Mouse (Mus musculus) lung, postnatal 0 days (tissue): ENCODE measurements around the gene Cbfb. TPM values are rescaled to one million over a fixed set of nuclear protein-coding genes. Genes with fewer than 3 reads are reported as not detected.

Source experiments
- ATAC-seq: fragments of 200-750 bp; cut with Nextera tagmentation; 2 replicates; pipeline ENCODE4 v1.8.0; 2017; ENCODE audit warnings: moderate library complexity
- DNase-seq: peaks from one replicate; pipeline ENCODE4 v3.0.0-alpha.2; 2016; ENCODE audit warnings: low spot score
- H3K27ac ChIP-seq: fragments of 300-500 bp; sonication (generic); 2 replicates; pipeline ENCODE4 v1.5.1; 2014; ENCODE audit warnings: antibody characterized with exemption, mild to moderate bottlenecking, low read length, mixed read lengths
- H3K27me3 ChIP-seq: fragments of 300-500 bp; sonication (generic); replicated peaks from 2 replicates; pipeline ENCODE4 v1.6.1; 2014; ENCODE audit warnings: low read length, mixed read lengths; ENCODE audit not compliant: insufficient read depth
- H3K36me3 ChIP-seq: fragments of 300-500 bp; sonication (generic); 2 replicates; pipeline ENCODE4 v1.6.1; 2014; ENCODE audit warnings: low read length, mixed read lengths; ENCODE audit not compliant: insufficient read depth
- H3K4me1 ChIP-seq: fragments of 300-500 bp; sonication (generic); 2 replicates; pipeline ENCODE4 v1.6.1; 2014; ENCODE audit warnings: antibody characterized with exemption, low read depth, low read length, mixed read lengths; ENCODE audit not compliant: insufficient read depth
- H3K4me2 ChIP-seq: fragments of 300-500 bp; sonication (generic); replicated peaks from 2 replicates; pipeline ENCODE4 v1.6.1; 2014; ENCODE audit warnings: low read depth, mild to moderate bottlenecking, low read length, moderate library complexity, mixed read lengths
- H3K4me3 ChIP-seq: fragments of 300-500 bp; sonication (generic); 2 replicates; pipeline ENCODE4 v1.5.1; 2014; ENCODE audit warnings: low read depth, low read length
- H3K9ac ChIP-seq: fragments of 300-500 bp; sonication (generic); replicated peaks from 2 replicates; pipeline ENCODE4 v1.6.1; 2014; ENCODE audit warnings: low read depth, mild to moderate bottlenecking
- H3K9me3 ChIP-seq: fragments of 300-500 bp; sonication (generic); 2 replicates; pipeline ENCODE4 v1.6.1; 2016; ENCODE audit warnings: low read length, mixed read lengths
- CTCF ChIP-seq: IDR thresholded peaks from 2 replicates; pipeline ENCODE4 v1.5.1; 2016; ENCODE audit warnings: antibody characterized with exemption, mild to moderate bottlenecking
- EP300 ChIP-seq: IDR thresholded peaks from 2 replicates; pipeline ENCODE4 v1.6.1; 2016; ENCODE audit warnings: antibody characterized with exemption, mild to moderate bottlenecking, control low read depth
- WGBS: fragments of 180-500 bp; shearing (Covaris S2); extraction: QIAGEN DNeasy Blood & Tissue Kit; methylation state at CpG from one replicate; pipeline ENCODE4 v1.1.7; 2014; 5-methylcytosine and 5-hydroxymethylcytosine counted together
- polyA plus RNA-seq: library from polyadenylated mRNA; unstranded; fragments of >200 nt; fragmentation: Nextera tagmentation; extraction: Ambion mirVana; gene quantifications from 2 replicates; pipeline ENCODE4 v1.2.1, GENCODE M21; 2015

Cbfb gene
- polyA plus RNA-seq, 1 experiment from 2014 or later: 29.0 TPM

DNA sequence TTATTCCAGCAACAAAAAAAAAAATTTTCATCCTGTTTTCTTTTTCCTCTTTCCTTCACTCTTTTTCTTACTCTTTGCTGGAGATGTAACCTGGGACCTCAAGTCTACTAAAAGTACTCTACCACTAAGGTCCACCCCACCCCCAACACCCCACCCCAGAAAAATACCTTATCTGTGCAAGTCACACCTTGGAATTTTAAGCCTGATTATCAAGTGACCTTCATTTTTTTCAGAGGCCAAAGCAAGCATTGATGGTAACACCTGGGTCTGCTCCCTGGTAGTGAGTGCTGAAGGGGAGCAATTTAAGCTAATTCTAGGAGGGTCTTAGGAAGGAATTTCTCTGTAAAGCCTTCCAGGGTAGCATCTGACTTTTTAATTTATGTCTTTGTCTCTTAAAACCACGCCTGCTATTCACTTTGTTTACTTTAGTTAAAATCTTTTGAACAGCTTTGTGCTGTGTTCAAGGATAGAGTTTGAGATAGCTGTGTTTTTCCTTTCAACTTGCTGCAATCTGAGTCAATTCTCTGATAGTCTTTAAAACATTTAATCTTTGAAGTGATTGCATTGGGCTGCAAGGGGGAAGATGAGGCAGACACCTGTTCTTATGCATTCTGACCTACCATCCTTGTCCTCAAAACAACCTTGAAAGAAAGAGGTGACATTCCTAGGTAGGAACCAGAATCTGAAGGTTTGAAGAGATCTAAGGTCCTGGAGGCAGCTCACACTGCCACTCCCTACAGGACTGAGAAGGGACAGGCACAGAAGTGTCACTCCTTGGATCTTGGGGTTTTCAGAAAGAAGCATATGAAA lies 62.9 kb downstream of the Cbfb start:
- H3K9me3 ChIP-seq: no peaks in the 10 kb centered on the region
- DNase-seq: no peak
- H3K36me3 ChIP-seq: peaks cover 16% of the 10 kb centered on the region; the same call in 1 of the 2 replicates
- no peak overlapping the region for H3K4me2 ChIP-seq
- no peak overlapping the region for H3K9ac ChIP-seq
- no peak for ATAC-seq
- TF ChIP-seq EP300: no peak
- no peak for TF ChIP-seq CTCF
- H3K27ac ChIP-seq: no peak overlapping the region
- peaks cover 3% of the 10 kb centered on the region; the same call in 1 of the 2 replicates for H3K4me1 ChIP-seq
- no peaks in the 10 kb centered on the region for H3K27me3 ChIP-seq
- WGBS: 30% methylated on average over 1 of the region's 1 CpGs
- H3K4me3 ChIP-seq: no peak overlapping the region

DNA sequence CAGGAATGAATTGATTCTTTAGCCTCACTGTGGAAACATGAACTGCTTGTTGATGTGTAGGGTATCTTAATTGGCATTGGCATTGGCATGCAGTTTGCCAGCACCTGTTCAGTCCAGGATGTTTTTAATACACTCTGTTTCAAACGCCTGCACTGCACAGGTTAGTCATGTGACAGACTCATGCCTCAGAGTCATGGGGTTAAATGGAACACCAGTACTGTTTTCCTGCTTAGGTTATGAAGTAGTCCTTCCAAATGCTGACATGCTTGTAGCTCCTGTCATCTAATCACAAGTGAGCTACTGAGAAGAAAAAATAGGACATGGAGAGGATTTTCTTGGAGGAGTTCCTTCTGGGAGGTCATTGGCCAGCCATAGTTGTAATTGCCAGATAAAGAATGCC lies 64.7 kb downstream of the Cbfb start:
- H3K4me2 ChIP-seq: no peak overlapping the region
- DNase-seq (no peak), ATAC-seq (no peak)
- H3K4me3 ChIP-seq: no peak overlapping the region
- no peaks in the 10 kb centered on the region for H3K27me3 ChIP-seq
- peaks cover 29% of the 10 kb centered on the region for H3K36me3 ChIP-seq
- no peak overlapping the region for H3K9ac ChIP-seq
- 58% methylated on average over 1 of the region's 1 CpGs for WGBS
- H3K4me1 ChIP-seq: peaks cover 3% of the 10 kb centered on the region; the same call in 1 of the 2 replicates
- H3K9me3 ChIP-seq: no peaks in the 10 kb centered on the region
- TF ChIP-seq CTCF (no peak), EP300 (no peak)
- no peak overlapping the region for H3K27ac ChIP-seq

DNA sequence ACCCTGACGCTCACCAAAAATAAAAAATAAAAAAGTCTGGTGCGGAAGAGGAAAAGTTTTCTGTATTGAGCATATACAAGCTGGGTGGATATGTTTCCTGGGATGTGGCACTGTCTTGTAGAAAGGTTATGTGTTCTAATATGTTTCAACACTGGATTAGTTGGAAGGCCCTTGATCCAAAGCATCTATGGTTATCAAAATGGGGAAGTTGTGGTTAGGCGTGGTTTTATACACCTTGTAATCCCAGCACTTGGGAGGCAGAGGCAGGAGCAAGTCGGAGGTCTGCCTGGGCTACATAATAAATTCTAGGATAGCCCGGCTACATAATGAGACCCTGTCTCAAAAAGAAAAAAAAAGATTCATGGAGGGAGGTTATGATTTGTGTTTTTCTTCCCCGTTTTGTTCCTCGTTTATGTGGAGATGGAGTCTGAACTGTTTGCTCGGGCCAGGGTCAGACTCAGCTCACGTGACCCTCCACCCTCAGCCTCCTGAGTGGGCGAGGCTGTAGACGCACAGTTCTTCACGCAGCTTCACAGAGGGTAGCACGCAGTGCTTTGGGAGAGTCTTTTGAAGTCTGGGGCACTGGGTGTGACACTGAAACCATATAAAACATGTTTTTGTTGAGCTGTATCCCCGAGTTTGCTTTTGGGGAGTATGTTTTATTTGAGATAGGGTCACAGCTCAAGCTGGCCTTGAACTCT lies 67.1 kb downstream of the Cbfb start:
- 88% methylated on average over 14 of the region's 14 CpGs for WGBS
- Histone ChIP-seq H3K36me3 (peaks cover 49% of the 10 kb centered on the region), H3K9ac (no peak overlapping the region), H3K27ac (no peak overlapping the region), H3K4me2 (no peak overlapping the region), H3K4me3 (no peak overlapping the region), H3K27me3 (no peaks in the 10 kb centered on the region), H3K4me1 (peaks cover 3% of the 10 kb centered on the region; the same call in 1 of the 2 replicates), H3K9me3 (no peaks in the 10 kb centered on the region)
- TF ChIP-seq EP300: no peak
- no peak for TF ChIP-seq CTCF
- ATAC-seq (no peak), DNase-seq (no peak)

DNA sequence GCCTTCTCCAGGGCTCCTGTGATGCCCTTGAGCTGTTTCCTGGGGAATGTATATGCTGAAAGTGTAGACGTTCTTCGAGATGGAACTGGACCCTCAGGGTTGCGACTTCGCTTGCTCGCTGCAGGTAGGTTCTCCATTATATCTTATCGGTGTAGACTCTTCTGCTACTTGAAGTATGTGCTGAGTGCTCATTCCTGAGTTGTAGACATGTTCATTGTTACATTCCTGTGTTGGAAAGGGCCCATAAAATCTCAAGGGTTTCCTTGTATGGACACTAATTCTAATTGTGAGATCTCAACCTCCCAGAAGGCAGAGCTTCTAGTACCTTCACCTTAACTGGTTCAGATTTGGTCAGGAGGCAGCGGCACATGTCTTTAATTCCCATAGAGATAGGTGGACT lies 70.5 kb downstream of the Cbfb start:
- ATAC-seq: peak; percentile 77
- DNase-seq: peak; percentile 40
- no peak overlapping the region for H3K27ac ChIP-seq
- no peak overlapping the region for H3K4me2 ChIP-seq
- no peak overlapping the region for H3K4me3 ChIP-seq
- no peak overlapping the region for H3K9ac ChIP-seq
- no peak for TF ChIP-seq CTCF
- TF ChIP-seq EP300: peak; percentile 69
- no peaks in the 10 kb centered on the region for H3K4me1 ChIP-seq
- WGBS: 65% methylated on average over 7 of the region's 7 CpGs
- H3K9me3 ChIP-seq: no peaks in the 10 kb centered on the region
- peaks cover 36% of the 10 kb centered on the region for H3K36me3 ChIP-seq
- H3K27me3 ChIP-seq: no peaks in the 10 kb centered on the region

DNA sequence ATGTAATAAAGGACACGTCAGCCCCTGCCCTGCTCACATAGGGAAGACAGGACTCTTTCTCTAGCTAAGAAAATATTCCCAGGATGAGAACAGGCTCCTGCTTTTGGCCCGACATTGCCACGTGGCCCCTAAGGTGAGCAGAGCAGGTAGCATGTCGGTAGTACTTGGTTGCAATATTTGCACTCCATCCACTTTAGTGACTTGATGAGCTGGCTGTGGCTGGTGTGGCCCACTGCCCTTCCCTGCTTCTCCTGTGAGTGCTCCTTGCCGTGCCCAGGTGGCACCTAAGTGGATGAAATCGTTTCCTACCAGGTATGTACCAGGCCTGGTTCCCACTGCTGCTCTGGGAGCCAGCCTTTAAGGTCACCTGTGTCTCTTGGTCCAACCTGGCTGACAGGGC lies 81.5 kb downstream of the Cbfb start:
- Histone ChIP-seq H3K27ac (no peak overlapping the region), H3K4me2 (no peak overlapping the region), H3K4me1 (peaks cover 4% of the 10 kb centered on the region; the same call in 1 of the 2 replicates), H3K9ac (no peak overlapping the region), H3K36me3 (peaks cover 45% of the 10 kb centered on the region), H3K4me3 (no peak overlapping the region), H3K9me3 (no peaks in the 10 kb centered on the region), H3K27me3 (no peaks in the 10 kb centered on the region)
- no peak for DNase-seq
- 74% methylated on average over 6 of the region's 6 CpGs for WGBS
- TF ChIP-seq CTCF (no peak), EP300 (no peak)
- ATAC-seq: peak; percentile 14; the same call in 1 of the 2 replicates

DNA sequence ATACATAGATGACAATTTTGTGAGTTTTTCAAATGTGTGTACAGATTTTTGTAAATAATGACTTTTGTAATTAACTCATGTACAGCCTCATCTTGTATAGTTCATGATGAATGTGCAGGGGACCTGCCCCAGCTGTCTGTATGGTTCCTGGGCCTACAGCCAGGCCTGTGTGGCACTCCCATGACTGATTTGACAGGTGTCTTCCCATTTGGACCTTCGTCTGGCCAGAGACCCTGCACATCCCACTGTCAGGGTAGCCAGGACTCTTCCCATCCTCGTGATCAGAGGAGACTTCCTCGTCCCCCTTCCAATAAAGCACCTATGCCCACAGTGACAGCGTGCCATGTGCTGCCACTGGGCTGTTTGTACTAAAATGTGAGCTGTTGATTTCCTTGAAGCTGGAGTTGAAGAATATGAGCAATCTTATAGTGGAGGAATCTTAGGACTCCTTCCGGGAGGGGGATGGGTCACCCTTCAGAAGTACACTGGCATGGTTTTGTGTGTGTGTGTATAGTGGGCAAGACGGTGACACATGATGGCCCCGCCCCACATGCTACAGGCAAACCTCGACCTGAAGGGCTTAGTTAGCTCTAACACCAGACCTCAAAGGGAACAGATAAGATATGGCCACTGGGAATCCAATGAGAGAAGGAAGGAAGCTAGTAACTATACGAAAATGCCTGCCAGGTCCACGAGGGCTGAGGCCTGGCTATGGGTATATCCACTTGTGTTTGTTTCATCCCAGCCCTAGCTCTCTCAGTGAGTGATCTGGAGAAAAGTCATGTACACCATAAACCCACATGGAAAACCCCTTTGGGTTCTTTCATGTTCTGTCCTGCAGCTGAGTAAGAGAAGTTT lies 82.4 kb downstream of the Cbfb start:
- no peak for TF ChIP-seq EP300
- no peak for TF ChIP-seq CTCF
- Histone ChIP-seq H3K4me2 (no peak overlapping the region), H3K27ac (no peak overlapping the region), H3K4me1 (peaks cover 4% of the 10 kb centered on the region; the same call in 1 of the 2 replicates), H3K4me3 (no peak overlapping the region), H3K36me3 (peaks cover 39% of the 10 kb centered on the region), H3K9ac (no peak overlapping the region), H3K9me3 (no peaks in the 10 kb centered on the region), H3K27me3 (no peaks in the 10 kb centered on the region)
- 80% methylated on average over 10 of the region's 10 CpGs for WGBS
- ATAC-seq (no peak), DNase-seq (no peak)
